Mouse (Mus musculus) cerebellum, adult 8-10 months (tissue): Measurements from ENCODE around the gene Hipk2.

Experiments used
- DNase-seq: peaks from one replicate; pipeline ENCODE4 v3.0.0; 2022

The Hipk2 gene

GRCm38 (mm10) chr6:38785747-38786146 lies 90.2 kb downstream of the Hipk2 start:
- DNase-seq, result peak; percentile 18

- DNase-seq, result no peak
These were observed 96.6 kb downstream of the Hipk2 start for GRCm38 (mm10) chr6:38779411-38779810.

GRCm38 (mm10) chr6:38778887-38779286 lies 97.1 kb downstream of the Hipk2 start:
- DNase-seq, result no peak

DNA sequence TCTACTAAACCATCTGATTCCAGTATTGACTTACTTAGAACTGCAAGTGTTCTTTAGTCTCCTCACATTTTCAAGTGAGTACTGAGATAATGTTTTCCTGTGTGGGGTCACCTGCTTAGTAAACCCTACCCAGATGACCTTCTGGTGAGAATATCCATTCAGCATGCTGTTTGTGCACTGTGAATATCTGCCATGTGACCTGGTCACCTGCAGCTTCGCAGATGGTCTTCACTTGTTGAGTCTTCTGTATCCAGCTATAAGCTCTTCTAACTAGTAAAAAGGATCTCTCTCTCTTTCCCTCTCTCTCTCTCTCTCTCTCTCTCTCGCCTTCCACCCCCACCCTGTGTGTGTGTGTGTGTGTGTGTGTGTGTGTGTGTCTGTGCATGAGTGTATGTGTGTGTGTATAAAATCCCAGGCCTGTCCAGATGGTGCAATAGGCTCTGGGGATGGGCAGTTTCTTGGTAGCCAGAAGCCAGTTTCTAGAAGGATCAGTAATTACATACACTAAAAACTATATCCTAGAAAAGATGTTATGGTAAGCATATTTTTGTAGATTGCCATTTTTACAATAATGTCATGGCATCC lies 99.9 kb downstream of the Hipk2 start:
- DNase-seq, result no peak

- DNase-seq, result no peak
These were observed 103.0 kb downstream of the Hipk2 start for GRCm38 (mm10) chr6:38772836-38773518.

DNA sequence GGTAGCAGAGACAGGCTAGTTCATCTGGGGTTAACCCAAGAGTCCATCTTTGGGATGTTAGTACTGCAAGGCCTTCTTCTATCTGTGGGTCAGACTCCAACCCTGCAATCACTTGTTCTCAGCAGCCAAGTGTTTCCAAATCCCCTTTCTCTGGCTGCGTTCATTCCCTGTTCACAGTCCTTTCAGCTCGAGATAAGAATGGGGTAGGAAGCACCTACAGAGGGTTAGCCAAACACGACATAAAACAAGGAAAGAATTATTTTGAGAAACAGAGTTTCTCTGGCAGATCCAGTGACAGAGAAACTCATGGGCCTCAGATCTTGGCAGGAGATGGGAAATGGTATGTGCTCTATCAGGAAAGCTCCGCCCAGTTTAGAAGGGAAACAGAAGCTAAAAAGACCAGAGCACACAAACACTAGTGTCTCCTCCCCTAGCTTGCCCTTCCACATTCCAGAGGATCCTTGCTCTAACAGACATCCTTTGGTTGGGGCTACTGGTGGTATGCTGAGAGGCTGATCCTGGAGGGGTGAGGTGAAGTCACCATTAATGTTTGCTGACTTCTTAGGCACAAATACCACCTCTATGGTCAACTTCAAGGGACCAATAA lies 104.8 kb downstream of the Hipk2 start:
- no peak for DNase-seq

DNA sequence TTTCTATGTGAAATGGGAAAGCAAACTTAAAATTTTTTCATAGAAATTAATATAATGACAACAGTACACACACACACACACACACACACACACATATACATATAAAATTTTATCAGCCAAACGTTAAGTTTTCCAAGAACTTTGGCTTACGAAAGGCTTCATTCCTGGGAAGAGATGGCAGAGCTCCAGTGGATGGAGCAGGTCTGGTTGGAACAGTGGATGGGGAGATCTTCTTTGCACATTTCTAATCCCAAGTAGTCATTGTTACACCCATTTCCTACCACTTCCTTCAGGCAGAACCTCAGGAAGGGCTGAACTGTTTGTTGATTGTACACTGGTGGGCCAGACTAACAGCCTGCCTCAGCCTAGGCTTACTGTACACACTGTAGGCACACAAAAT lies 106.3 kb downstream of the Hipk2 start:
- no peak for DNase-seq

- DNase-seq, result no peak
These were observed 113.2 kb downstream of the Hipk2 start for GRCm38 (mm10) chr6:38762588-38763265.

DNA sequence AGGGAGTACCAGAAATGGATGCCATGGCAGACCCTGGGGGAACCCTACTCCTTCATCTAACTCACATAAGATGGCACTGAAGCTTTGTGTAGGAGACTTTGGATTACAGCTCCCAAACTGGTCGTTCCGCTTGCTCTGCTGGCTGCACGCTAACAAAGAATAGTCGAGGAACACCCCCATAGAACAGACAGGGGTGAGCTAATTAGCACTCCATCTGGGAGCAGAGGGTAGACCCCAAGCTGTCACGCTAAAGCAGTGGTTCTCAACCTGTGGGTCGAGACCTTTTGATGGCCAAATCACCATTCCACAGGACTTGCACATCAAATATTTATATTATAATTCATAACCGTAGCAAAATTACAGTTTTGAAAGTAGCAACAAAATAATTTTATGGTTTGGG lies 114.0 kb downstream of the Hipk2 start:
- no peak for DNase-seq

DNA sequence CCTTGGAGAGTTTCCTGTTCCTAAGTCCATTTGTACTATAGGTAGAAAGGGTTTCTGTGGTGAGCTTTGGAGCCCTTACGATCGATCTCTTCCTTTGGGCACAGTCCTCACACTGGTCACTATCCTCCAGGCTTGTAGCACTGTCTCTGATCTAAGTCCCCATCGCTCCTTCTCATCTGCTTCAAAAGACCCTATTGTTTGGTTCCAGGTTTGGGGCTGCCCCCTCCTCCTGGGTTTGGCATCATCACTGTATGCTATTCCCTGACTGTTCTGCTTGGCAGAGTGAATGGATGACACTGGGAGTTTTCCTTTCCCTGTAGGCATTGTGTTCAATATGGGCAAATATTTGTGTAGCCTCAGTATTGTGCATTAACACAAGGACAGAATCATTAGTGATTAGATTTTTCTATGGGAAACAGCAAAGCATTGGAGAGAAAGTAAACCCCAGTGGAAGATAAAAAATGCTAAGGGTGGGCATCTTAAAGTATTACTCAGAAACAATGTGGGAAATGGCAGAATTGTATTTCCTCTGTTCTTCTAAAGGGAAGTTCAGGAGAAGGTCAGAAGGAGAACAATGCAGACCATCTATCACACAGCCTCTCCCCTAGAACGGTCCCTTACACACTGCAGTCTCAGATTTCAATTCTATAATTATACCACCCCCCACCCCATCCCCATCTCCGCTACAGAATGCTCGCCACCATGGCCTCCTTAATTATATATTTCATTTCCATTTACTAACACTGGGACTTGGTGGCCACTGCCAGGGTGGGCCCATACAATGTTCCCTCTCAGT lies 114.9 kb downstream of the Hipk2 start:
- DNase-seq, result no peak

DNA sequence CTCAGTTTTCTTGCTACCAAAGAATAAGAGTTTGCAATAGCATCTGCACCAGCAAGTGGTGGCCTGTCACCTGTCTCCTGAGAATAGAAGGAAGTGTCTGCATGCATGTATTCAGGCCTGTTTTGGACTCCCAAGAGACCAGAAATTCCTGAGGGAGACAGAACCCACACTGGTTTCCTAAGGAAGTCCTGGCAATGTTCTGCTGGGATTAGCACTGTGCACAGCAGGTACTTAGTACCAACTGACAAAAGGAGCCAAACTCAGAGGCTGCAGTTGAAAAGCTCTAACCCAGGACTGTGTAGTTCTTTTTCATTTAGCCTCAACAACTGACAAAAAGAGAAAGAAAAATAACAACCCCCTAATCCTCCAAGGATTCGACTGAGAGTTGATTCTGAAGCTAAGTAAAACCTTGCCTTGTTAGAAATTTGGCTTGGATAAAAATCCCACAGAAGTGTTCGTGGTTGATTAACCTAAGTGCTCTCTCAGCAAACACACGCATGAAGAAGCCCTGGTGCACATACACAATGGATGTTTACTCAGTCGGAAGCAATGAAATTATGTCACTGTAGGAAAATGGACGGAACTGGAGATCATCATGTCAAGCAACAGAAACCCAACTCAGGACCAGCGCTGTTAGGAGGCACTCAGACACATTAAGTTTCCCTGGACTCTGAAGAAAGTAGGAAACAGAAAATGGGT lies 115.9 kb downstream of the Hipk2 start:
- DNase-seq, result no peak

- DNase-seq, result no peak
These were observed 116.8 kb downstream of the Hipk2 start for GRCm38 (mm10) chr6:38759186-38759585.

GRCm38 (mm10) chr6:38757597-38757996 lies 118.4 kb downstream of the Hipk2 start:
- no peak for DNase-seq

- no peak for DNase-seq
These were observed 119.0 kb downstream of the Hipk2 start for GRCm38 (mm10) chr6:38756968-38757367.

GRCm38 (mm10) chr6:38755961-38756360 lies 120.0 kb downstream of the Hipk2 start:
- DNase-seq, result no peak

DNA sequence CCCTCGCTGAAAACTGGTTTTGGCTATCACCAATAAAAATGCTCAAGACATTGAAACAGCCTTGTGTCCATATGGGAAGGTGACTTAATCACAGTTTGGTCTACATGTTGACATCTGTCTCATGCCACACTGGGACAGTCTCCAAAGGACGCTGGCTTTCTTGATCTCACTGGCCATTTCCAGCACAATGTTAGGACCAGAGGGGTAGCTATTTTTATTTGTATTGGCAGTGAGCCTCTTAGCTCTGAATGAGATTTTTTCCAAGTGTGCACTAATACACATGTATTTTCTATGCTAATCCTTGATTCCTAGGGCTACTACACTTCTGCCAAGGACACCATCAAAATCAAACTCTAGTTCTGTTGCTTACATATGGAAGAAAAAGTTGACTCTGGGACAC lies 120.8 kb downstream of the Hipk2 start:
- no peak for DNase-seq

- DNase-seq, result no peak
These were observed 122.2 kb downstream of the Hipk2 start for GRCm38 (mm10) chr6:38753729-38754128.

GRCm38 (mm10) chr6:38753025-38753424 lies 122.9 kb downstream of the Hipk2 start:
- no peak for DNase-seq

DNA sequence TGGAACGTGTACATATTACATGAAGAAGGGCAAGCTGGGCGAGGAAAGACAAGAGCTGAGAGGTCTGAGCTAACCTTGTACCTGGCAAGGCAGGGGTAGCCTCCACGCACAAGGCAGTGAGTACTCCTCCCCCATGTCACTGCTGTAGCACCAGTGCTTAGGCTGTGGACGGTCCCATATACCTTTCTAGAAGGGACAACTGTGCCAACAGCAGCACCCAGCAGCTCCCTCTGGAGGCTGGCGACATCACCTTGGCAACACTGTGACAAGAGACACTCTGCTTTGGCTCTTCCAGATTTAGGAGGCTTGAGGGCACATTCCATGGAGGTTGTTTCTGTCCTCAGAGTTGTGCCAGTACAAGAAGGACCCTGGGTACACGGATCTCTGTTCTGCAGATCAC lies 123.5 kb downstream of the Hipk2 start:
- DNase-seq, result no peak

DNA sequence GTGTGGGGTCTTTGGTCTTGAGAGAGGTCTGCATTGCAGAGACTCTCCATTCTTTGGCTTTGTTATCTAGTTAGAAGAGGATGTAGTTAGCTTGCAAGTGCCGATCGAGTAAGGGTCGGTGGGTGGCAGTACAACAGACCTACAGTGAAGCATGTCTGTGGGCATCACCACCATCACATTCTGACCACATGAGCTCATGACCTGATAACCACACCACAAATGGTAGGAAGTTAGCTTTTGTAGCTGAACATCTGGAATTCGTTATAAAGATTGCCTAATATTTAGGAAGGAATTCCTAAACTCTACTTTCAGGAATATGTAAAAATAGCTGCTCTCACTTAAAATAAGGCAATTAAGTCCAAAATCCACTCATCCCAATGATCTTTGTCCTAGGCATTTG lies 127.9 kb downstream of the Hipk2 start:
- DNase-seq, result no peak

DNA sequence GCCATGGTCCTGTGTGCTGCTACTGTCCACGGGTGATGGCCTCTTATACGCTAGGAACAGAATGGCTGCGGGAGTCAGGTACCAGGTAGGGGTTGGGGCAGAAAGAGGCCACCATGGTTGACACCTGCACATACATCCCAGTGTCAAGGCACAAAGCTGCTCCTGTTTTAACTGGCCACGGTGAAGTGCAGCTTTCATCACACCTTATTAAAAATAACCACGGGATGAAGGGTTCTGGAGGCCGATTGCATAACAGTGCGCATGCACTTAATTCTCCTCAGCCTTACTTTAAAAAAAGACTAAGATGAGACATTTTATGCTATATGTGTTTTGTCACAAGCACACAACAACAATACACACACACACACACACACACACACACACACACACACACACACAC lies 132.6 kb downstream of the Hipk2 start:
- DNase-seq, result no peak

- DNase-seq, result no peak
These were observed 133.5 kb downstream of the Hipk2 start for GRCm38 (mm10) chr6:38742441-38742840.

- no peak for DNase-seq
These were observed 134.9 kb downstream of the Hipk2 start for GRCm38 (mm10) chr6:38741024-38741423.
